Mouse (Mus musculus): ENCODE results near the gene Inf2. TPM values are rescaled to one million over a fixed set of nuclear protein-coding genes. Genes with fewer than 3 reads are reported as not detected.

Inf2 gene
- total RNA-seq, 2 experiments from 2014 or later, result 15.0 to 16.1 TPM

GRCm38 (mm10) chr12:112560176-112560797 lies 28.3 kb upstream of the Inf2 start:
- intact Hi-C loops (cut with DNase I; ENCODE audit: low total_unique reads), result no loop called here
- DNase-seq, result no peak

DNA sequence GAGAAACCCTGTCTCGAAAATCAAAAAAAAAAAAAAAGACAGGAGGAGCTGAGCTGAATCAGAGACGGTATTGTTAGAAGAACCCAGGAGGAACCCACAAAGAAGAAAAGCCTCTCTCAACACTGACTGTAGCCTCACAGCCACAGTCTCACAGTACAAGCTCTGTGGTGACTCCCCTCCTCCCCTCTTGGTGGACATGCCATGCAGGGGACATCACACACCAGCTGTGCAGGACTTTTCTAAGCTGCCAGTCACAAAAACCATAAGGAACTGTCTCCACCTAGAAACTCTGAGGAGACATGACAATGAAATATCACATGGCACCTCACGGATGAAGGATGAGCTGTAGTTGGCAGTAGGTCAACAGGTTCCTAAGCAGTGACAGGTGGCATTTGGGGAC lies 27.4 kb upstream of the Inf2 start:
- intact Hi-C loops (cut with DNase I; ENCODE audit: low total_unique reads), result no loop called here
- no peak for DNase-seq

- DNase-seq, result no peak
- intact Hi-C loops (cut with DNase I; ENCODE audit: low total_unique reads), result no loop called here
Measured at GRCm38 (mm10) chr12:112562462-112562861, 26.1 kb upstream of the Inf2 start.

GRCm38 (mm10) chr12:112563011-112563410 lies 25.6 kb upstream of the Inf2 start:
- intact Hi-C loops (cut with DNase I; ENCODE audit: low total_unique reads), result no loop called here
- no peak for DNase-seq

DNA sequence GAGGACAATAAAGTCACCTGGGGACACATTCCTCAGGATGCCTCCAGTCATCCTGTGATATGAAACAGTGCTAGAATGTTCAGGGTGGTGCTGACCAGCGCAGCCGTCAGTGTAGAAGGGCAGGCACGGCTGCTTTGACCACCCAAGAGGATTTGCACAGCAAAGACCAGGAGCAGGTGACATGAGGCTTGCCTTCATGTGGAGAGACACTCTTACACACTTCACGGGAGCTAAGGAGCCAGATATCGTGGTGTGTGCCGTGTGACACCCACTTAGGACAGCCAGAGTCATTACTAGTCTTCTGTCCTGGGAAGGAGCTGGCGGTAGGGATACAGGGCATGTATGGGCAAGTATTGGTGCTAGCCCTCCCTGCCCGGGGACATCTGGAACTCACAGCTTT lies 18.4 kb upstream of the Inf2 start:
- no peak for DNase-seq
- intact Hi-C loops (cut with DNase I; ENCODE audit: low total_unique reads), result no loop called here

DNA sequence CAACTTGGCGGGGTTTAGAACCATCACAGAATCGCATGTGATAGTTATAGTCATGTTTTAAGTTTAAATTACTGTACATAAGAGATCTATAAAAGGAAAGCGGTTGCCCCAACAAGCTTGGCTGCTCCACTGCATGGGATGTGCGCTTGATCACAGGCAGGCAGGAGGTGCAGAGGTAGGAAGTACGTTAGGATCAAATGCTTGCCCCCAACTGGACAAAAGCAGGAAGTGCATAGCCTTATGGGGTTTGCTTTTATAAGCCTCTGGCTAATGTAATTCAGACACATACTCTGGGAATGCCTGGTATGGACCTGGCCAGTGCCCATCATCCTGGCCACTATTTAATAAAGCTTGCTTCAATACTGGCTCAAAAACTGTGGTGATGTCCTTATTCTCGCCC lies 17.5 kb upstream of the Inf2 start:
- intact Hi-C loops (cut with DNase I; ENCODE audit: low total_unique reads), result no loop called here
- DNase-seq, result no peak

DNA sequence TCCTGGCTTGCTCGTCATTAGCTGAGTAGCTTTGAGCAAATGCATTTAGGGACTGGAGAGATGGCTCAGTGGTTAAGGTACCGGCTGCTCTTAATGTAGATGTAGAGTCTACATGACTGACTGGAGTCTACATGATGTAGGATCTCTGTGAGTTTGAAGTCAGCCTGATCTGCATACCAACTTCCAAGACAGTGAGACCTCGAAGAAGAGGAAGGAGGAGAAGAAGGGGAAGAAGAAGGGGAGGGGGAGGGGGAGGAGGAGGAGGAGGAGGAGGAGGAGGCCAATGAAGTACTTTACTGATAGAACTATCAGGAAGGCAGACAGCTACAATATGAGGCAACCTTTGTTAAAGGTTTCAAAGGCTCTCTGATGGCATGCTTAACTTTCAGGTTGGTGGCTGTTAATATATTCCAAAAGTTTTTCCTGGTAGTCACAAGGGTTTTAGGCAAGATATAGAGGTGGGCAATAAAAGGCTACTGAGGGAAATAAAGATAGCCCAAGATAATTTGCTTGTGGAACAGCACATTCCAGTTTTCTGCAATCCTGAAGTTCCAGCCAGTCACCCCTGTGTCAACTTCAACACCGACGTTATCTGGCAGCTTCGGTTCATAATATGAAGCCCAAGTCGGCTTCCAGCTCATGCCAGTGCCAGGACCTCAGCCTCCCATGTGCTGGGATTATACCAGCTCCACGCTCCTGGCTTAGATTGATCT lies 13.2 kb upstream of the Inf2 start:
- intact Hi-C loops (cut with DNase I; ENCODE audit: low total_unique reads), result no loop called here
- DNase-seq, result no peak

DNA sequence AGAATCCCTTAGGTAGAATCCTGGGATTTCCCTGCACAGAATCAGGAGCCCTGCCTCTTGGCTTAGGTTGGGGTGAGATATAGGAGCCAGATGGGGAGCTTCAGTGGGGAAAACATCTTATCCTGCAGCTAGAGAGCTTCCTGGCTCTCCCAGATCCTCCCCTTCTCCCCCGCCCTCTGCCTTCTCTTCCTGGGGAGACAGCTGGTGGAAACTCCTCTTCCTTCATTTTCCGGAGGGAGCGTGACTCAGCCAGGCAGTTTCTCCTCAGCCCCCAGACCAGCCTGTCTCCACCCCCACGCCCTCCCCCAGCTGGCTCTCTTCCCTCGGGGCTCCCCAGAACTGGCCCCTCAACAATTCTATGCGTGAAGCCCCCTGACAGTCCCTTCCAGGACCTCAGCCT lies 12.2 kb upstream of the Inf2 start:
- intact Hi-C loops (cut with DNase I; ENCODE audit: low total_unique reads), result no loop called here
- peak; percentile 49 for DNase-seq

GRCm38 (mm10) chr12:112576749-112577148 lies 11.8 kb upstream of the Inf2 start:
- intact Hi-C loops (cut with DNase I; ENCODE audit: low total_unique reads), result no loop called here
- no peak for DNase-seq

GRCm38 (mm10) chr12:112578296-112579090 lies 10.1 kb upstream of the Inf2 start:
- DNase-seq, result no peak
- intact Hi-C loops (cut with DNase I; ENCODE audit: low total_unique reads), result no loop called here

DNA sequence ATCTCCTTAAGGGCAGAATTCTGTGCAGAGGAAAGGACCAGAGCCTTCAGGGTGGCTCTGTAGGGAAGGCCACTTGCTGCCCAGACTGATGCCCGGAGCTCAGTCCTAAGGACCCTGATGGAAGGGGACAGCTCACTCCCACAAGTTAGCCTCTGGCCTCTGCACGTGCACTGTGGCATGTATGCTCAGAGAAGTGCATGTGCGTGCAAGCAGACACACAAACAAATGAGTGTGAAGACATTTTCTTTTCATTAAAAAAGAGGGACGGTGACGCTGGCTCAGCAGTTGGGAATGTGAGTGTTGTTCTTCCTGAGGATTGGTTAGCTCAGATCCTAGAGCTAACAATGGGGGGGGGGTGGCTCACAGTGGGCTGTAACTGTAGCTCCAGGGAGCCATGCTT lies 9.2 kb upstream of the Inf2 start:
- intact Hi-C loops (cut with DNase I; ENCODE audit: low total_unique reads), result no loop called here

GRCm38 (mm10) chr12:112579926-112580325 lies 8.7 kb upstream of the Inf2 start:
- DNase-seq, result no peak
- intact Hi-C loops (cut with DNase I; ENCODE audit: low total_unique reads), result no loop called here

More for the DNA sequence above, 9.2 kb upstream of the Inf2 start:
- no peak for DNase-seq

GRCm38 (mm10) chr12:112581113-112581512 lies 7.5 kb upstream of the Inf2 start:
- intact Hi-C loops (cut with DNase I; ENCODE audit: low total_unique reads), result no loop called here
- no peak for DNase-seq

- DNase-seq, result no peak
- intact Hi-C loops (cut with DNase I; ENCODE audit: low total_unique reads), result no loop called here
Measured at GRCm38 (mm10) chr12:112584954-112585353, 3.6 kb upstream of the Inf2 start.

DNA sequence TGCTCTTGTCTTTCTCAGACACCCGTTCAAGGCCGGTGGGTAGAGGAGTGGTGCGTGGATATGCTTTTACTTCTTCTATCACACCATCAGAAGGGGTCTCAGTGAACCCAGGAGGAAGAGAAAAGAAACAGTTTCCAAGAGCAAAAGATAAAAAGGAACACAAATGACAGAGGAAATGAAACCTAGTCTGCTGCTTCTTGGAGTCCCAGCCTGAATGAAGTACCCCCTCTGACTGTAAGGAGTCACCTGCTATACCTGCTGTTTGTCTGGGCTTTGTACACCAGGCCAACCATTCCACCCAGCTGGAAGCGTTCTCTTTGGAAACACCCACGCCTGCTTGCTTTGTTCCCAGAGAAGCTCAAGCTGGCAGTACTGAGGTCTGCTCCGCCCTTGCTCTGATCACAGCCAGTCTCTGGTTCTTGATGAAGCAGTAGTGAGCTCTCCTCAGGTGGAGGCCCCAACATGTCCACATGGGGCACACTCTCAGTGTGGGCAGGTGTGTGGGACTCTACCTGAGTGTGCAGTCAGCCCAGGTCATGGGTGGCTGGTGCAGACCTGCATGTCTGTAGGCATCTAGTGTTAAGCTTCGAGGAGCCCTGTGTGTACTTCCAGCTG lies 2.6 kb upstream of the Inf2 start:
- intact Hi-C loops (cut with DNase I; ENCODE audit: low total_unique reads), result no loop called here

DNA sequence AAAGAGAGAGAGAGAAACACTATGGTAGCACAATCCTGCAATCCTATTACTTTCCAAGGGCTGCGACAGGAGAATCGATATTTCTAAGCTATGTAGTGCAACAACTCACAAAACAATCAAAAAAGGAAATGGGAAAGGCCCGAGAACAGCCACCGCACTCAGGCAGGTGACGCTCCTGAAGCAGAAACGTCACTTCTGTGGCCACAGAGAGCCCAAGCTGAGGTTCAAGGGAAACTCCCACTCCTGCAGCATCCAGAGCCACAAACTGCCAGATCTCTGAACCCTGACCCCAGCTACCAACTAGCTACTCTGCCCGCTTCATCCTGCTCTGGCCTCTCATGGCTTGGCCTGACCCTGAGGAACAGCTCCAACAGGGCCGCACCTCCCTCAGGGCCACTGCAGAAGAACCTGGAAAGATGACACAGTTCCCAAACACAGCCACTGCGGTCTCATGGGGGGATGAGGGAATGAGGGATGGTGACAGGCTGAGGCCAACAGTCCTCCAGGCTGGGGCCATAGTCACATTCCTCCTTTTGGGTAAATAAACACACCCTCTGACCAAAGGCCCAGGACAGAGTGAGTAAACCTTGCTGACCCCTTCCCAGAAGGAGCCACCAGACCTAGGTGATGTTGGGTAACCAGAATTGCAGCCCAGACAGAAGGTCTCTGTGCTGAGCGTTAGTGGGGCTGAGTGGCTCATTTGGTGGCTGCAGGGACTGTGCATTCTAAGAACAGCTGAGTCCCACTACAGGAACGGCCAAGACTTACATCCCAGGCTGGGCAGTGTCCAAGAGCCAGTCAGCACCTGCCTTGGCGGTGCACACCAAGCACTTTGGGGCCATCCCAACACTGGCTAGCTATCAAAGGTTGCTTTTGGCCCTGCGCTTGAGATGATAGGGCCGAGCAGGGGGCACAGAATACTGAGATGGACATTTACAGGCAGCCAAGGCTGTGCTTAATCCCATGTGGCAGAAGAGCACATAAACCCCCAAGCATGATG lies 1.2 kb upstream of the Inf2 start:
- intact Hi-C loops (cut with DNase I; ENCODE audit: low total_unique reads), result no loop called here
- peak; percentile 65 for DNase-seq

More for the DNA sequence above, 2.6 kb upstream of the Inf2 start:
- DNase-seq, result no peak

DNA sequence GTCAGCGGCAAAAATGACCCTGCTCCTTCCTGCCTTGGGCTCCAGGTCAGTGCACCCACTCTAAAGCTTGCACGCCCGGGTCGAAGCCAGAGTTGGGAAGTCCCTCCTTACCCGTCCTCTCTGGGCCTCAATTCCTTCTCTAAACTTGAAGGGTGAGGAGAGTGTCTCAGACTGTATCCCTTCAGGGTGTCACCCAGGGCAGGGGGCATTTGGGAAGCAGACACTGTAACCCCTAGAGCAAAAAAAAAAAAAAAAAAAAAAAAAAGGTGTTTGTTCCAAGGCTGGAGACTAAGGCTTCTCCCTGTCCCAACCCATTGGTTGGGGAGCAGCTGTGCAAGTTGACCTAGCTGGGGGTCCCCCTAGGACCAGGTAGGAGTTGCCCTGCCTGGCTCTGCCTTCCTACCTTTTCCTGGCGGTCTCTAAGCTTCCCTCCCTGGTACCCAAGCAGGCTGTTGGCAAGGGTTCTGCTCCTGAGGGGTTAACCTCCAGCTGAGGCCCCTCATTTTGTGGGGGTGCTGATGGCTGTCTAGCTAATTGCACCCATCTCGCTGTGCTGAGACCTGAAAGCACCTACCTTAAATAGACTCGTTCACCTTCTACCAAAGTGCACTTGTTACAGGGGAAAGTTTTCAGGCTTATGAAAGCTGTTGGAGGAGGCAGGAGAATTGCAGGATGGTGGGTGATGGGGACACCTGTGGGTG lies 1.1 kb downstream of the Inf2 start:
- DNase-seq, result no peak
- intact Hi-C loops (cut with DNase I; ENCODE audit: low total_unique reads), result no loop called here

- intact Hi-C loops (cut with DNase I; ENCODE audit: low total_unique reads), result no loop called here
- no peak for DNase-seq
Measured at GRCm38 (mm10) chr12:112590566-112591239, 2.1 kb downstream of the Inf2 start.

All from gastrocnemius, postnatal 14 days (tissue).